Mouse (Mus musculus) intestine, embryonic 15.5 days (tissue): ENCODE measurements around the gene Mical2. TPM values are rescaled to one million over a fixed set of nuclear protein-coding genes. Genes with fewer than 3 reads are reported as not detected.

Experiments
- ATAC-seq: fragments of 200-750 bp; cut with Nextera tagmentation; 2 replicates; pipeline ENCODE4 v1.8.0; 2017; ENCODE audit warnings: moderate TSS enrichment, moderate library complexity
- H3K27ac ChIP-seq: fragments of 300-500 bp; sonication (generic); 2 replicates; pipeline ENCODE4 v1.5.1; 2015; ENCODE audit warnings: mild to moderate bottlenecking, inconsistent platforms
- H3K27me3 ChIP-seq: fragments of 300-500 bp; sonication (generic); replicated peaks from 2 replicates; pipeline ENCODE4 v1.6.1; 2015; ENCODE audit warnings: inconsistent platforms
- H3K36me3 ChIP-seq: fragments of 300-500 bp; sonication (generic); 2 replicates; pipeline ENCODE4 v1.6.1; 2015; ENCODE audit warnings: inconsistent platforms
- H3K4me1 ChIP-seq: fragments of 300-500 bp; sonication (generic); replicated peaks from 2 replicates; pipeline ENCODE4 v1.6.1; 2015; ENCODE audit warnings: inconsistent platforms
- H3K4me2 ChIP-seq: fragments of 300-500 bp; sonication (generic); replicated peaks from 2 replicates; pipeline ENCODE4 v1.6.1; 2015; ENCODE audit warnings: mild to moderate bottlenecking, inconsistent platforms
- H3K4me3 ChIP-seq: fragments of 300-500 bp; sonication (generic); replicated peaks from 2 replicates; pipeline ENCODE4 v1.5.1; 2015; ENCODE audit warnings: inconsistent platforms
- H3K9ac ChIP-seq: fragments of 300-500 bp; sonication (generic); 2 replicates; pipeline ENCODE4 v1.6.1; 2015; ENCODE audit warnings: inconsistent platforms
- H3K9me3 ChIP-seq: fragments of 300-500 bp; sonication (generic); 2 replicates; pipeline ENCODE4 v1.6.1; 2016; ENCODE audit warnings: inconsistent platforms
- WGBS: fragments of 180-500 bp; shearing (Covaris S2); methylation state at CpG from one replicate; pipeline ENCODE4 v1.1.7; 2015; 5-methylcytosine and 5-hydroxymethylcytosine counted together
- polyA plus RNA-seq: library from polyadenylated mRNA; unstranded; fragments of >200 nt; fragmentation: Nextera tagmentation; extraction: Ambion mirVana; gene quantifications from 2 replicates; pipeline ENCODE4 v1.2.1, GENCODE M21; 2015

Mical2 gene
- polyA plus RNA-seq = 18.6 and 19.4 TPM in 2 replicates

DNA sequence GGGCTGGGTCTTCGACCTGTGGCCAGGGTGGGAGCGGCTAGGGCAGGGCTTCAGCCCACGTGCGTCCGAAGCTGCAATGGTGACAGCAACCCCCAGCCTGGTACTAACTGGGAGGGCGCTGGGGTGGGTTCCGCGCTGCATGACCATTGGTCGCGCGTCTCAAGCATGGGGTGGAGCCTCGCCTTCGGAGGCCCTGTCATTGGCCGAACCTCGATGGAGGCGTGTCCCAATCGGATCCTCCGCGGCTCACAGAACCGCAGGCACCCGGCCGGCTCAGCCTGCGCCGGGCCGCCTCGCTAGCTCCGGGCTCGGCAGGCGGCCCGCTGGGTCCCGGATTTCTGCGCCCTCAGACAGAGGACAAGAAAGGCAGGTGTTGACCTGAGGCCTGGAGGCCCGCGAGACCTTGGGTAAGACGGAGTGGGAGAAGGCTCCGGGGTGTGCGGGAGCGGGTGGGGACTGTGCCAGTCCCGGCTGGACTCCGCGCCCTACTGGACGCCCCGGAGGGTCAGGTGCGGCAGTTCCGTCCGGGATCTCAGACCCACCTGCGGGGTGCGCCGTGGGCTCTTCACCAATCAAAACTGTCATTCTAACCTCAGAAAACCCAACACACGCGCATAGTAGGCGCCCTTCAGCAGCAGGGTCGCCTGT lies at the start of gene Mical2:
TSS of gene Mical2 (plus strand) at position 242 of the 648 bp plus-strand sequence.
- peaks cover 25% of the 10 kb centered on the region for H3K4me1 ChIP-seq
- H3K27me3 ChIP-seq = no peaks in the 10 kb centered on the region; the same call in 1 of the 2 replicates
- peak within 1 kb of the TSS; percentile 54 for H3K27ac ChIP-seq
- no peaks in the 10 kb centered on the region for H3K9me3 ChIP-seq
- ATAC-seq = peak; percentile 97
- no peaks in the 10 kb centered on the region for H3K36me3 ChIP-seq
- peak within 1 kb of the TSS; percentile 68 for H3K9ac ChIP-seq
- peak within 1 kb of the TSS; percentile 66 for H3K4me3 ChIP-seq
- H3K4me2 ChIP-seq = peak within 1 kb of the TSS; percentile 96
- WGBS = under 1% methylated on average over 50 of the region's 53 CpGs

- Histone ChIP-seq H3K36me3 (no peaks in the 10 kb centered on the region), H3K9me3 (no peaks in the 10 kb centered on the region), H3K4me1 (peaks cover 8% of the 10 kb centered on the region; the same call in 1 of the 2 replicates), H3K4me2 (no peak overlapping the region), H3K27ac (no peak overlapping the region), H3K4me3 (no peak overlapping the region), H3K9ac (no peak overlapping the region), H3K27me3 (no peaks in the 10 kb centered on the region)
- 77% methylated on average over 2 of the region's 2 CpGs for WGBS
- ATAC-seq = no peak
Observed at GRCm38 (mm10) chr7:112176627-112177026, 49.0 kb upstream of the Mical2 start.

GRCm38 (mm10) chr7:112180235-112180705 lies 45.4 kb upstream of the Mical2 start:
- Histone ChIP-seq H3K36me3 (no peaks in the 10 kb centered on the region), H3K4me3 (no peak overlapping the region), H3K9ac (no peak overlapping the region), H3K4me1 (peaks cover 8% of the 10 kb centered on the region; the same call in 1 of the 2 replicates), H3K9me3 (no peaks in the 10 kb centered on the region), H3K27me3 (no peaks in the 10 kb centered on the region), H3K27ac (no peak overlapping the region), H3K4me2 (peak overlapping the region; percentile 35)
- WGBS = 11% methylated on average over 10 of the region's 10 CpGs
- ATAC-seq = peak; percentile 78

DNA sequence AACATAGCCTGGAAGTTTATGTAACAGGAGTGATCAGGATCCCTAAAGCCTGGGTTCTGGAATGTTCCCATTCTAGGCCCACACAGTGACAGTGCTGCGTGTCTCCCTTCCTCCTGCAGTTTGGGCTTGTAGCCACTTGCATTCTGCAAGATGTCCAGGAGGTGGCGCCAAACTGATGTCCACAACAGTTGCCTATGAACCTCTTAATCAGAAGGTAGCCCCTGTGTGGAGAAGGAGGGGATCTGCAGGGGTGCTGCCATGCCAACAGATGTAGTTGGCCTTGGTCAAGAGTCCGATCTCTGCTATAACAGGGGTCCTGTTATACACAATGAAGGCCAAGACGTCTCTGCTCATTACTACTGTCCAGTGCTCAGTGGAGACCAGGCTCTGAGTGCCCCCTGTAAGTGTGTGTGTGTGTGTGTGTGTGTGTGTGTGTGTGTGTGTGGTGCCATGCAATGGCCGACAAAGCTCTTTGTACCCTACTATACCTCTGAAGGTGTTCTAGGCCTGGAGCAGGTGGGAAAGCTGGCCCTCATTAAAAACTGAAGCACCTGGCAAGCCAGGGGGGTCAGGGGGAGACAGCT lies 42.3 kb upstream of the Mical2 start:
- ATAC-seq = 0 out of 2 replicates have a peak, but pooled peaks have one; percentile 15

DNA sequence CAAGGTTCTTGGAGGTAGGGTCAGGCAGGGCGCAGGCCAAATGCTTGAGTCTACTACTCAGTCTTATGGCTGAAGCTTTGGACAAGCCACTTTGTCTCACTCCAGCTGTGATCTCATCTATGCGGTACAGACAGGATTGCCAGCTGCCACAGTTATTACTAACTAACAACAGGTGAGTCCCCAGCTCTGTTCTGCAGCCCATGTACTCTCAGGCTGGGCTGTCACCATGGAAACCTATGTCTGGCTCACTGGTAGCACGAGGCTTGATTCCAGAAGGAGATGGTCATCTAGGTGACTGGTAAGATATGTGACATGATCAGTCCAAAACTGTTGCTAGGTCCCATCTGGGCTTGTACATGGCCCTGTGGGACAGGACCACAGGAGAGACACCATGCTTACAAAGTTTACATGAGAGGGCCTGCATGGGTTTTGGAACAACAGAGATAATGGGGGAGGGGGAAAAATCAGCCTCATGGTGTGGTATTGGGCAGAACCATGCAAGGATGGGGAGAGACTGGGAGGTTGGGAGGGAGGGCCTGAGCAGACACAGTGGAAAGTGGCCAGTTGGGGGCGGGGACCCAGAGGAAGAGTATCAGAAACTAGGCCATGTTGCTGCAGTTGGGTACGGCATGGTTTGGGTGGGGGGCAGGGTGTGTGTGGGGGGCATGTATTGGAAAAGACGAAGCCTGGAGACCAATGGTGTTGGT lies 41.0 kb upstream of the Mical2 start:
- ATAC-seq = no peak
- Histone ChIP-seq H3K4me2 (no peak overlapping the region), H3K4me1 (peaks cover 26% of the 10 kb centered on the region), H3K36me3 (no peaks in the 10 kb centered on the region), H3K27me3 (no peaks in the 10 kb centered on the region), H3K4me3 (no peak overlapping the region), H3K9me3 (no peaks in the 10 kb centered on the region), H3K9ac (no peak overlapping the region), H3K27ac (no peak overlapping the region)
- WGBS = 80% methylated on average over 6 of the region's 6 CpGs

More for the DNA sequence above, 42.3 kb upstream of the Mical2 start:
- Histone ChIP-seq H3K9me3 (no peaks in the 10 kb centered on the region), H3K27me3 (no peaks in the 10 kb centered on the region), H3K27ac (no peak overlapping the region), H3K9ac (no peak overlapping the region), H3K4me3 (no peak overlapping the region), H3K4me2 (no peak overlapping the region), H3K4me1 (peaks cover 19% of the 10 kb centered on the region), H3K36me3 (no peaks in the 10 kb centered on the region)
- 40% methylated on average over 5 of the region's 5 CpGs for WGBS

GRCm38 (mm10) chr7:112185226-112185745 lies 40.4 kb upstream of the Mical2 start:
- Histone ChIP-seq H3K4me3 (no peak overlapping the region), H3K27ac (no peak overlapping the region), H3K9me3 (no peaks in the 10 kb centered on the region), H3K4me1 (peaks cover 21% of the 10 kb centered on the region), H3K4me2 (no peak overlapping the region), H3K36me3 (no peaks in the 10 kb centered on the region), H3K27me3 (no peaks in the 10 kb centered on the region), H3K9ac (no peak overlapping the region)
- ATAC-seq = no peak
- 65% methylated on average over 9 of the region's 9 CpGs for WGBS

GRCm38 (mm10) chr7:112186871-112187270 lies 38.8 kb upstream of the Mical2 start:
- Histone ChIP-seq H3K36me3 (no peaks in the 10 kb centered on the region), H3K27ac (peak overlapping the region; percentile 82; the same call in 1 of the 2 replicates), H3K9me3 (no peaks in the 10 kb centered on the region), H3K4me1 (peaks cover 17% of the 10 kb centered on the region), H3K4me2 (no peak overlapping the region), H3K4me3 (no peak overlapping the region), H3K27me3 (no peaks in the 10 kb centered on the region), H3K9ac (no peak overlapping the region)
- 86% methylated on average over 7 of the region's 7 CpGs for WGBS
- no peak for ATAC-seq

DNA sequence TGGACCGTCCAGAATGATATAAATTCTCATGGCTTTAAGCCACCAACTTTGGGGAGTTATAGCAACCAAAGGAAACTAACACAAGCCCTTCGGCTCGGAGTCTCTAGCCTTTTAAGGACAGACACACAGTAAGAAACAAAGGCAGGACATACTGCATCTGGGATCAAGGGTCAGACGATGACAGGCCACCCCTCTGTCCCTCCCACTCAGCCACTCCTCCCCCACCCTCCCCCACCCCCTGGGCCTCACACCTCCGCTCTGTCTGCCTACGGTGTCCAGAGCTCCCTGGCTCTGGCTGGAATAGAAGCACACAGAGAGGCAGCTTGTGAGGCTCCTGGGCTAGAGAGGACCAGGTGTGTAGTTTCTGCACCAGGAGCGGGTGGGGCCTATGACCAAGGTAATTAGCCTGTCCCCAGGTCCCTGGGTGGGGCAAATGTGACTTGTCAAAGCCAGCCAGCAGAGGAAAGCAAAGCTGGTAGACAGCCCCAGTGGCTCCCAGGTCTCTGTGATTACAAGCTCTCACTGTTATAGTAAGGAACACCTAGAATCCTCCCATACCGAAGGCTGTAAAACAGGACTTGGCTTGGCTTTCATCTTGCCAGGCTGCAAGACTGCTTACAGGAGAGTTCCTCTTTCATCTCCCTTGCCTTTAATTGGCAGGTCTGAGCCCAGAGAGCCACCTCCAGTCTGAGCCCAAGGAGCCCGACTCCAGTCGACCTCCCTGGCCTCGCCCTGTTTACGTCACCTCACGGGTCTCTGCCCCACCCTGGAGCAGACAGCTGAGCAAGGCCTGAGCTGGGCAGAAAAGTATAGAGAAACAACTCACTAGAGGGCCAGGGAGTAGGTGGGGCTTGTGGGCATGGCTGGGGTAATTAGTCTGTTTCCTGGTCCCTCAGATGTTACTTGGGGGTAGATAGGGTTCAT lies 37.9 kb upstream of the Mical2 start:
- H3K9ac ChIP-seq = no peak overlapping the region

GRCm38 (mm10) chr7:112192237-112192636 lies 33.4 kb upstream of the Mical2 start:
- H3K9me3 ChIP-seq = no peaks in the 10 kb centered on the region
- no peak for ATAC-seq
- H3K9ac ChIP-seq = no peak overlapping the region
- H3K36me3 ChIP-seq = no peaks in the 10 kb centered on the region
- WGBS = 83% methylated on average over 4 of the region's 4 CpGs
- H3K27me3 ChIP-seq = no peaks in the 10 kb centered on the region
- peaks cover 15% of the 10 kb centered on the region for H3K4me1 ChIP-seq
- no peak overlapping the region for H3K4me3 ChIP-seq
- no peak overlapping the region for H3K27ac ChIP-seq
- H3K4me2 ChIP-seq = no peak overlapping the region

More for the DNA sequence above, 37.9 kb upstream of the Mical2 start:
- H3K36me3 ChIP-seq = no peaks in the 10 kb centered on the region
- peak; percentile 86 for ATAC-seq
- no peaks in the 10 kb centered on the region for H3K27me3 ChIP-seq
- no peaks in the 10 kb centered on the region for H3K9me3 ChIP-seq
- 36% methylated on average over 13 of the region's 13 CpGs for WGBS
- H3K4me1 ChIP-seq = peaks cover 17% of the 10 kb centered on the region
- H3K27ac ChIP-seq = peak overlapping the region; percentile 82
- H3K4me2 ChIP-seq = peak overlapping the region; percentile 43
- no peak overlapping the region for H3K4me3 ChIP-seq

DNA sequence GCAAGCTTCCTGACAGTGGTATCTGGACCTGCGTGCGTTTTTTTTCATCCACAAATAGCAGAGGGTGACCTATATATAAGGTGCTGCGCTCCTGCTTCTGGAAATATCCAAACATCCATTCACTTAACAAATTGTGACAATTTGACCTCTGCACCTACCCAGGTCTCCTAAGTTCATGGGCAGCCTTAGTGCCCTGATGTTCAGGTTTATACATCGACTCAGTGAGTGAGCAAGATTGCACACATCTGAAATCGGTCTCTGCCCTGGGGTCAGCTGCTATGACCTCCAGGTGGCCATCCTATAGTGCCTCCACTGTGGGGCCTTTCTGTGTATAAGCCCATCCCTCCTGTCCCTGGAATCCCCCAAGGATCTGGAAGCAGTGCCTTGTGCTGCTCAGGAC lies 32.9 kb upstream of the Mical2 start:
- Histone ChIP-seq H3K27me3 (no peaks in the 10 kb centered on the region), H3K4me2 (no peak overlapping the region), H3K4me3 (no peak overlapping the region), H3K36me3 (no peaks in the 10 kb centered on the region), H3K4me1 (peaks cover 11% of the 10 kb centered on the region), H3K9ac (no peak overlapping the region), H3K27ac (no peak overlapping the region), H3K9me3 (no peaks in the 10 kb centered on the region)
- WGBS = 66% methylated on average over 5 of the region's 5 CpGs
- ATAC-seq = no peak

DNA sequence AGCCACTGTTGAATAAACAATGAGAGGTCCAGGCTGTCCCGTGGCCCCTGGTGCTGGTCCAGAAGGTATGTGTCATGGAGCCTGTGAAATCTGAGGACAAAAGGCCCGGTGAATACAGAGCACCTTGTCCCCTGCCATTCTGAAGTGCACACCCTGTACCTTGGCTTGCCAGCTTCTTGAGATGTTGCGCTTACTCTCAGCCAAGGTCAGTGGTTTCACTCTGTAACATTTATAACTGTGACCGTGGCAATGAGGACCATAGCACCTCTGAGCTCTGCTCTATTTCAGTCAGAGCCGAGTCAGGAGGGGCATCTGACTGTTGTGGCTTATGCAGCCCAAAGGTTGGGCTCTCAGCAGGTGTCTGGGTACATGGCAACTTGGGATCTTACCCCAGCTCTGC lies 31.4 kb upstream of the Mical2 start:
- Histone ChIP-seq H3K27me3 (no peaks in the 10 kb centered on the region), H3K36me3 (no peaks in the 10 kb centered on the region), H3K4me3 (no peak overlapping the region), H3K4me2 (no peak overlapping the region), H3K9me3 (no peaks in the 10 kb centered on the region), H3K9ac (no peak overlapping the region), H3K27ac (no peak overlapping the region), H3K4me1 (no peaks in the 10 kb centered on the region)
- ATAC-seq = no peak
- 78% methylated on average over 5 of the region's 5 CpGs for WGBS
